Mouse (Mus musculus): ENCODE data around the gene Mrfap1.
"Not testable (repeated sequence)": the region's sequence is repeated elsewhere in the genome, so short reads cannot be mapped to it uniquely, and the experiment has no call there.

GRCm38 (mm10) chr5:36796296-36797014, at the start of gene Mrfap1:
- TF ChIP-seq TAL1, GATA1 (IDR thresholded peaks at IDR 0.05; ENCODE audit: low read length): not testable (repeated sequence)
